Mouse (Mus musculus): ENCODE measurements at regions not wholly inside any gene's neighbourhood (a gene's known extent, or its start where the extent isn't known, plus 50 kb on each side); places are given as distances from the start of the nearest gene placed in this dataset.
A peak's percentile ranks its signal among the peaks of the same experiment; 100 is the strongest.

- Histone ChIP-seq H3K36me3 (ENCODE audit: insufficient read depth, low read length) (no peaks in the 10 kb centered on the region), H3K27me3 (ENCODE audit: insufficient read depth, low read length) (no peaks in the 10 kb centered on the region)
Measured at GRCm38 (mm10) chr4:103421541-103421951, 107.9 kb downstream of the Oma1 start.

GRCm38 (mm10) chr4:103441383-103441782 is 127.8 kb downstream of the Oma1 start:
- no peaks in the 10 kb centered on the region for H3K36me3 ChIP-seq (ENCODE audit: insufficient read depth, low read length)
- no peak overlapping the region for H3K4me3 ChIP-seq (replicated peaks; ENCODE audit: low read length)
- TF ChIP-seq POU5F1 (IDR thresholded peaks at IDR 0.05; ENCODE audit: borderline replicate concordance, low read length) (no peak), CTCF (conservative IDR thresholded peaks at IDR 0.05; ENCODE audit: low read length) (no peak), NANOG (IDR thresholded peaks at IDR 0.05; ENCODE audit: borderline replicate concordance, low read length) (no peak)

More at GRCm38 (mm10) chr4:103421541-103421951, 107.9 kb downstream of the Oma1 start:
- H3K4me1 ChIP-seq (replicated peaks; ENCODE audit: low read depth, low read length), result 0 out of 2 replicates have a peak, but pooled peaks cover 5% of the 10 kb centered on the region
- H3K9me3 ChIP-seq (ENCODE audit: low read length), result peaks cover 23% of the 10 kb centered on the region
- TF ChIP-seq CTCF (conservative IDR thresholded peaks at IDR 0.05; ENCODE audit: low read length) (no peak), POU5F1 (IDR thresholded peaks at IDR 0.05; ENCODE audit: borderline replicate concordance, low read length) (no peak), NANOG (IDR thresholded peaks at IDR 0.05; ENCODE audit: borderline replicate concordance, low read length) (no peak)
- no peak overlapping the region for H3K4me3 ChIP-seq (replicated peaks; ENCODE audit: low read length)

DNA sequence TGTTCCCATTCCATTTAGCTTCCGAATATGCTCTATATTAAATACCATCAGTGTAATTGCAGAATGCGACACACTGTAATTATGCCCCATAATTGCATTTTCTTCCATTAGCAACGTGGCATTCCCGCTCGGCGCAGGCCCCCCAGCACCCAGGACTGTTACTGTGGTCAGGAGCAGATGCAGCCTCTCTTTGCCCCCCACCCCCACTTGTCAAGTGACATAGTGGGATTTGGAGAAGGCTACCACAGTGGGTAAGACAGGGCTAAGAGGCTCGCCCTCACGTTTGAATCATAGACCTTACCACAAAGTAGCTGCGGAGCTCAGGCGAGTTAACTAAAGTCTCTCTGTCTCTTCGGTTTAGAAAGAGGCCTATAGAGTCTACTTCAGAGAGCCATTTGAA is 128.3 kb downstream of the Oma1 start:
- Histone ChIP-seq H3K4me3 (replicated peaks; ENCODE audit: low read length) (no peak overlapping the region), H3K27me3 (ENCODE audit: insufficient read depth, low read length) (peaks cover 9% of the 10 kb centered on the region; the same call in 1 of the 2 replicates), H3K4me1 (replicated peaks; ENCODE audit: low read depth, low read length) (no peaks in the 10 kb centered on the region), H3K9me3 (ENCODE audit: low read length) (no peaks in the 10 kb centered on the region), H3K36me3 (ENCODE audit: insufficient read depth, low read length) (no peaks in the 10 kb centered on the region)
- TF ChIP-seq POU5F1 (IDR thresholded peaks at IDR 0.05; ENCODE audit: borderline replicate concordance, low read length) (no peak), CTCF (conservative IDR thresholded peaks at IDR 0.05; ENCODE audit: low read length) (no peak), NANOG (IDR thresholded peaks at IDR 0.05; ENCODE audit: borderline replicate concordance, low read length) (no peak)

More at GRCm38 (mm10) chr4:103441383-103441782, 127.8 kb downstream of the Oma1 start:
- no peaks in the 10 kb centered on the region for H3K9me3 ChIP-seq (ENCODE audit: low read length)
- H3K27me3 ChIP-seq (ENCODE audit: insufficient read depth, low read length), result peaks cover 9% of the 10 kb centered on the region; the same call in 1 of the 2 replicates
- H3K4me1 ChIP-seq (replicated peaks; ENCODE audit: low read depth, low read length), result no peaks in the 10 kb centered on the region

DNA sequence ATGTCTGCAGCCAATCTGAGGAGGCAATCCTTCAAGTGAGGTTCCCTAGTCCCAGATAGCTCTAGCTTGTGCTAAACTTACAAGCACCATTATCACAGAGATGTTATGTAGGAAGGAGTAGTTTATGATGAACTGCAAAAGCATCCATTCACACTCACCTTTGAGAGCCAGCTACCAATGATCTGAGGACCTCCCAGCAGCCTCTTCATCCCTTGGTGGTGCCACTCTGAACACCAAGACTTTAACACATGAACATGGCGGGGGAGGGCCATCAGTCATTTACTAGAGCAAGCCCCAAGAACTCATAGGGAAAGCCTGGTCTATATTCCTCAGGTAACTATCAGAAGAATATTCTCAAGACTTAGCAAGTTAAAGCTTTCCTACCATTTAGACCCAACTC is 135.7 kb downstream of the Oma1 start:
- TF ChIP-seq NANOG (IDR thresholded peaks at IDR 0.05; ENCODE audit: borderline replicate concordance, low read length) (no peak), POU5F1 (IDR thresholded peaks at IDR 0.05; ENCODE audit: borderline replicate concordance, low read length) (no peak), CTCF (conservative IDR thresholded peaks at IDR 0.05; ENCODE audit: low read length) (no peak)
- Histone ChIP-seq H3K36me3 (ENCODE audit: insufficient read depth, low read length) (no peaks in the 10 kb centered on the region), H3K4me1 (replicated peaks; ENCODE audit: low read depth, low read length) (peaks cover 9% of the 10 kb centered on the region; the same call in 1 of the 2 replicates), H3K4me3 (replicated peaks; ENCODE audit: low read length) (no peak overlapping the region), H3K27me3 (ENCODE audit: insufficient read depth, low read length) (no peaks in the 10 kb centered on the region), H3K9me3 (ENCODE audit: low read length) (no peaks in the 10 kb centered on the region)

- peaks cover 9% of the 10 kb centered on the region; the same call in 1 of the 2 replicates for H3K4me1 ChIP-seq (replicated peaks; ENCODE audit: low read depth, low read length)
- TF ChIP-seq CTCF (conservative IDR thresholded peaks at IDR 0.05; ENCODE audit: low read length), result no peak
- TF ChIP-seq NANOG (IDR thresholded peaks at IDR 0.05; ENCODE audit: borderline replicate concordance, low read length), result no peak
- no peaks in the 10 kb centered on the region for H3K36me3 ChIP-seq (ENCODE audit: insufficient read depth, low read length)
- H3K9me3 ChIP-seq (ENCODE audit: low read length), result no peaks in the 10 kb centered on the region
- H3K4me3 ChIP-seq (replicated peaks; ENCODE audit: low read length), result no peak overlapping the region
- H3K27me3 ChIP-seq (ENCODE audit: insufficient read depth, low read length), result no peaks in the 10 kb centered on the region
Measured at GRCm38 (mm10) chr4:103450121-103450520, 136.5 kb downstream of the Oma1 start.

- H3K4me3 ChIP-seq (replicated peaks; ENCODE audit: low read length), result no peak overlapping the region
- TF ChIP-seq POU5F1 (IDR thresholded peaks at IDR 0.05; ENCODE audit: borderline replicate concordance, low read length), result no peak
- no peak for TF ChIP-seq NANOG (IDR thresholded peaks at IDR 0.05; ENCODE audit: borderline replicate concordance, low read length)
- no peak for TF ChIP-seq CTCF (conservative IDR thresholded peaks at IDR 0.05; ENCODE audit: low read length)
- H3K36me3 ChIP-seq (ENCODE audit: insufficient read depth, low read length), result no peaks in the 10 kb centered on the region
- peaks cover 6% of the 10 kb centered on the region; the same call in 1 of the 2 replicates for H3K4me1 ChIP-seq (replicated peaks; ENCODE audit: low read depth, low read length)
- H3K27me3 ChIP-seq (ENCODE audit: insufficient read depth, low read length), result no peaks in the 10 kb centered on the region
- no peaks in the 10 kb centered on the region for H3K9me3 ChIP-seq (ENCODE audit: low read length)
Measured at GRCm38 (mm10) chr4:103455458-103455857, 141.8 kb downstream of the Oma1 start.

DNA sequence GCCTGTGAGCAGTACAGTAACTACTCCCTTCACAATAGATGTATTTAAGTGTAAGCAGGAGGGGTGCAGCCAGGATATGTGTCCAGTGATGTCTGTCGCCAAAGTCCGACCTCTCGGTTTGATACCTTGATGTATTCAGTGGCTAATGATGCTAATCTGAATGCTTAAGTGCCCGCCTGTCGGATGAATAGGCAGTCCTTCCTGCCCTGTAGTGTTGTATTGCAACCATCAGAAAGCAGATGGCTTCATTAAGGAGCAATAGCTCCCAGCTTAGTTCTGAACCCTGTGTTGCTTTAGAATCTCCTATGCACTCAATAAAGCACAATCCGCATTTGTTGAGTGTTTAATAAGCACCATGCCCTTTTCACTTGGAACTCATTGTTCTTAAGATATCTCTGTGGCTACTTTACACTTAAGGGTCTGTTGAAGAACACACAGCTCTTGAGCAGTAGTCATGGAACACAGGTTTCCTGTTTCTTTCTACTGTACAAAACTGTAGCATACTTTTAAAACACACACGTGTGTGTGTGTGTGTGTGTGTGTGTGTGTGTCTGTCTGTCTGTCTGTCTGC is 152.5 kb downstream of the Oma1 start:
- Histone ChIP-seq H3K9me3 (ENCODE audit: low read length) (no peaks in the 10 kb centered on the region), H3K4me3 (replicated peaks; ENCODE audit: low read length) (no peak overlapping the region), H3K36me3 (ENCODE audit: insufficient read depth, low read length) (no peaks in the 10 kb centered on the region), H3K4me1 (replicated peaks; ENCODE audit: low read depth, low read length) (peaks cover 12% of the 10 kb centered on the region; the same call in 1 of the 2 replicates), H3K27me3 (ENCODE audit: insufficient read depth, low read length) (no peaks in the 10 kb centered on the region)
- TF ChIP-seq NANOG (IDR thresholded peaks at IDR 0.05; ENCODE audit: borderline replicate concordance, low read length) (peak; percentile 97), POU5F1 (IDR thresholded peaks at IDR 0.05; ENCODE audit: borderline replicate concordance, low read length) (no peak)

DNA sequence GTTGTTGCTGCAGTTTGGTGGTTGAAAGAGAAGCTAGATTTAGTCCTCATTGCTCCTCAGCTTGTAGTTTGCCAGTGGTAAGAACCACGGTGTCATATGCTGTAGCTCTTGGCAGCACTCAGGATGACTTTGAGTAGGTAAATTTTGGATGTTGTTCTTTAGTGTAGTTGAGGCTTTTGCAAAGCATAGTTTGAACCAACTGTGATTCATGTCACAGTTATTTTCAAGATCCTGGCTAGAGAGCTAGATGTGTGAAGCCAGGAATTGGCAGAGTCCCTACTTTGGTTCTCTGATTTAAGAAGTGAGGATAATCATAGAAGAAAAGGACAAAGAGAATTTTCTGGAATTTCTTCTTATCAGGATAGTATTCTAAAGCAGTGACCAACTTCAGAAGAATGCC is 143.6 kb upstream of the Dab1 start:
- TF ChIP-seq NANOG (IDR thresholded peaks at IDR 0.05; ENCODE audit: borderline replicate concordance, low read length), result no peak
- TF ChIP-seq CTCF (conservative IDR thresholded peaks at IDR 0.05; ENCODE audit: low read length), result no peak
- Histone ChIP-seq H3K27me3 (ENCODE audit: insufficient read depth, low read length) (no peaks in the 10 kb centered on the region), H3K9me3 (ENCODE audit: low read length) (no peaks in the 10 kb centered on the region), H3K36me3 (ENCODE audit: insufficient read depth, low read length) (no peaks in the 10 kb centered on the region), H3K4me3 (replicated peaks; ENCODE audit: low read length) (no peak overlapping the region), H3K4me1 (replicated peaks; ENCODE audit: low read depth, low read length) (no peaks in the 10 kb centered on the region)
